Mouse (Mus musculus) liver, adult 2 months (tissue): Measurements from ENCODE around the gene Gstp3. TPM values are rescaled to one million over a fixed set of nuclear protein-coding genes. Genes with fewer than 3 reads are reported as not detected.

Experiments
- DNase-seq: peaks from one replicate; pipeline ENCODE4 v3.0.0-alpha.2; 2011; ENCODE audit warnings: low read depth, low spot score; ENCODE audit errors: extremely low read depth
- H3K27ac ChIP-seq: fragments of 200-500 bp; replicated peaks from 2 replicates; pipeline ENCODE4 v1.5.1; 2012; ENCODE audit warnings: low read depth, mild to moderate bottlenecking, control low read depth, inconsistent platforms, low read length; ENCODE audit not compliant: insufficient read depth
- H3K27me3 ChIP-seq: fragments of 200-500 bp; 2 replicates; pipeline ENCODE4 v1.6.1; 2012; ENCODE audit warnings: mild to moderate bottlenecking, moderate library complexity, low read length, inconsistent platforms; ENCODE audit not compliant: control insufficient read depth, insufficient read depth
- H3K36me3 ChIP-seq: fragments of 200-500 bp; 2 replicates; pipeline ENCODE4 v1.6.1; 2012; ENCODE audit warnings: low read length, inconsistent platforms; ENCODE audit not compliant: control insufficient read depth, insufficient read depth
- H3K4me1 ChIP-seq: fragments of 200-500 bp; 2 replicates; pipeline ENCODE4 v1.6.1; 2011; ENCODE audit warnings: low read length; ENCODE audit not compliant: control insufficient read depth, insufficient read depth
- H3K4me3 ChIP-seq: fragments of 200-500 bp; 2 replicates; pipeline ENCODE4 v1.5.1; 2011; ENCODE audit warnings: low read depth, mild to moderate bottlenecking, control low read depth, low read length, moderate library complexity; ENCODE audit not compliant: insufficient read depth
- H3K79me2 ChIP-seq: fragments of 200-500 bp; 2 replicates; pipeline ENCODE4 v1.6.1; 2012; ENCODE audit warnings: inconsistent platforms, mild to moderate bottlenecking, low read length, moderate library complexity; ENCODE audit not compliant: control insufficient read depth, insufficient read depth
- H3K9ac ChIP-seq: fragments of 200-500 bp; 2 replicates; pipeline ENCODE4 v1.6.1; 2012; ENCODE audit warnings: low read depth, mild to moderate bottlenecking, control low read depth, inconsistent platforms, low read length
- CTCF ChIP-seq: fragments of 200-500 bp; IDR thresholded peaks from 2 replicates; pipeline ENCODE4 v1.5.1; 2011; ENCODE audit warnings: low read depth, low read length, control low read depth
- POLR2A ChIP-seq: fragments of 200-500 bp; IDR thresholded peaks from 2 replicates; pipeline ENCODE4 v1.6.1; 2011; ENCODE audit warnings: low read length, control low read depth; ENCODE audit not compliant: insufficient read depth; ENCODE audit errors: extremely low read depth
- WGBS: fragments of 180-500 bp; shearing (Covaris S2); methylation state at CpG from one replicate; pipeline ENCODE4 v1.1.7; 2018; 5-methylcytosine and 5-hydroxymethylcytosine counted together
- polyA plus RNA-seq: library from polyadenylated mRNA; depleted of rRNA; stranded (reverse); fragments of >200 nt; gene quantifications from 2 replicates; pipeline ENCODE4 v1.2.3, GENCODE M21; 2012
- total RNA-seq: library from RNA; depleted of rRNA; stranded (reverse); fragments of >200 nt; gene quantifications from 2 replicates; pipeline ENCODE4 v1.2.3, GENCODE M21; 2014

The Gstp3 gene
- total and polyA plus RNA-seq, 2 experiments: 21.5 to 54.3 TPM

- Histone ChIP-seq H3K79me2 (no peaks in the 10 kb centered on the region), H3K9ac (no peak overlapping the region), H3K27me3 (no peaks in the 10 kb centered on the region), H3K4me3 (no peak overlapping the region), H3K27ac (peak overlapping the region; percentile 71), H3K4me1 (peaks cover 28% of the 10 kb centered on the region), H3K36me3 (no peaks in the 10 kb centered on the region)
- TF ChIP-seq CTCF: no peak
- no peak for TF ChIP-seq POLR2A
- no peak for DNase-seq
- WGBS: 69% methylated on average over 5 of the region's 5 CpGs
These were observed 788 bp downstream of the Gstp3 start for GRCm38 (mm10) chr19:4058581-4058980.

- DNase-seq: no peak
- WGBS: 96% methylated on average over 7 of the region's 7 CpGs
- H3K4me3 ChIP-seq: no peak overlapping the region
These were observed 1.4 kb downstream of the Gstp3 start for GRCm38 (mm10) chr19:4057962-4058361.

GRCm38 (mm10) chr19:4057389-4057788 is 2.0 kb downstream of the Gstp3 start:
- Histone ChIP-seq H3K36me3 (no peaks in the 10 kb centered on the region), H3K4me1 (peaks cover 28% of the 10 kb centered on the region), H3K4me3 (no peak overlapping the region), H3K9ac (no peak overlapping the region), H3K27ac (peak overlapping the region; percentile 98), H3K79me2 (no peaks in the 10 kb centered on the region), H3K27me3 (no peaks in the 10 kb centered on the region)
- TF ChIP-seq POLR2A (no peak), CTCF (no peak)
- DNase-seq: no peak
- 86% methylated on average over 13 of the region's 13 CpGs for WGBS

More at GRCm38 (mm10) chr19:4057962-4058361, 1.4 kb downstream of the Gstp3 start:
- no peak for TF ChIP-seq POLR2A
- no peak for TF ChIP-seq CTCF
- Histone ChIP-seq H3K36me3 (no peaks in the 10 kb centered on the region), H3K9ac (no peak overlapping the region), H3K27me3 (no peaks in the 10 kb centered on the region), H3K27ac (peak overlapping the region; percentile 71; the same call in 1 of the 2 replicates), H3K4me1 (peaks cover 28% of the 10 kb centered on the region), H3K79me2 (no peaks in the 10 kb centered on the region)

- DNase-seq: no peak
- no peaks in the 10 kb centered on the region for H3K36me3 ChIP-seq
- H3K27ac ChIP-seq: peak overlapping the region; percentile 98
- H3K4me3 ChIP-seq: no peak overlapping the region
- 21% methylated on average over 4 of the region's 4 CpGs for WGBS
- no peaks in the 10 kb centered on the region for H3K27me3 ChIP-seq
- TF ChIP-seq CTCF (no peak), POLR2A (no peak)
- H3K79me2 ChIP-seq: no peaks in the 10 kb centered on the region
- 0 out of 2 replicates have a peak overlapping the region, but pooled peaks have one; percentile 4 for H3K9ac ChIP-seq
- H3K4me1 ChIP-seq: peaks cover 28% of the 10 kb centered on the region
These were observed 2.6 kb downstream of the Gstp3 start for GRCm38 (mm10) chr19:4056727-4057126.

GRCm38 (mm10) chr19:4055947-4056693 is 3.2 kb downstream of the Gstp3 start:
- no peaks in the 10 kb centered on the region for H3K27me3 ChIP-seq
- no peaks in the 10 kb centered on the region for H3K36me3 ChIP-seq
- no peak overlapping the region for H3K4me3 ChIP-seq
- 17% methylated on average over 15 of the region's 15 CpGs for WGBS
- H3K4me1 ChIP-seq: peaks cover 28% of the 10 kb centered on the region
- DNase-seq: peak; percentile 87
- no peak for TF ChIP-seq CTCF
- no peak for TF ChIP-seq POLR2A
- no peaks in the 10 kb centered on the region for H3K79me2 ChIP-seq
- H3K9ac ChIP-seq: peak overlapping the region; percentile 60
- peak overlapping the region; percentile 98 for H3K27ac ChIP-seq

- peak; percentile 90 for DNase-seq
- Histone ChIP-seq H3K4me1 (peaks cover 28% of the 10 kb centered on the region), H3K27ac (peak overlapping the region; percentile 98)
These were observed 4.0 kb downstream of the Gstp3 start for GRCm38 (mm10) chr19:4055216-4055946.

More at GRCm38 (mm10) chr19:4055216-4055946, 4.0 kb downstream of the Gstp3 start:
- H3K36me3 ChIP-seq: no peaks in the 10 kb centered on the region
- 24% methylated on average over 8 of the region's 8 CpGs for WGBS
- TF ChIP-seq POLR2A (0 out of 2 replicates have a peak, but pooled peaks have one; percentile 16), CTCF (no peak)
- no peaks in the 10 kb centered on the region for H3K27me3 ChIP-seq
- no peaks in the 10 kb centered on the region for H3K79me2 ChIP-seq
- H3K4me3 ChIP-seq: no peak overlapping the region
- peak overlapping the region; percentile 60 for H3K9ac ChIP-seq
